ENCODE assay signal across 10 mouse cellular contexts in the genomic region with DNA sequence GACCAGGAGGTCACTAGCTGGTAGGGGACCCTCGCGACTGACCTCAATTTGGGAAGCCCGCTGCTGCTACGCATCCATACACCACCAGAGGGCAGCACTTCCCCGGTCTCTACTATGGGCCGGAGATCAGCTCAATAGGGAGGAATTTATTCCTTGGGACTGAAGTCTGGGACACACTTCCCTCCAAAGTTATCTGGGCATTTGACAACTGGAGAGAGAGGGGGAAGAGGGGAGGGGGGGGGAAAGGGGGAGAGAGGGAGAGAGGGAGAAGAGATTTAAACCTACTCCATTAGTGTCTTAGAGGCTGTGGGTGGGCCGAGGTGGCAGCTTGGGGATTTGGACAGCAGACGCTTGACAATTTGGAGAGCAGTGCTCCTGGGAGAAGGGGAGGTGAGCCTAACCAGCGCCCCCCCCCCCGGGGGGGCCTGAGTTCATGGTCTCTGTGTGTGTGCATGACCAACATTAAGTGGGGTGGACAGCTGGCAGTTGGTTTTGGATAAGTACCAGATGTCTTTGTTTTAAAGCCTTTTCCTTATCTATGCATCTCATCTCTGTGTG. TPM values are rescaled to one million over a fixed set of nuclear protein-coding genes. Genes with fewer than 3 reads are reported as not detected.
DNase-seq lines count a peak whose midpoint lies in the region; ATAC-seq and TF ChIP-seq lines count a peak whose summit lies in the region.
"Had no signal": no experiment of that assay in that cellular context is flagged by ENCODE, and none has a peak within 500 bp of the region (broad histone marks: within the 10 kb centered on the region; RNA-seq: fewer than 3 reads in every experiment).

No protein-coding gene starts in this region.

- peak; percentile 47 for DNase-seq in CD4-positive helper T cell, adult 2 months (ENCODE audit: low read depth, low spot score)
- peak; percentile 65 to 76 for DNase-seq in adrenal gland, adult 18-20 months (ENCODE audit: low spot score in 2 of 2)
- DNase-seq in embryonic facial prominence, embryonic 10.5 days (ENCODE audit: low spot score): peak; percentile 86
- DNase-seq in layer of hippocampus, adult 18-20 months (ENCODE audit: low spot score in 2 of 2): peak; percentile 22 to 78
- DNase-seq in lung, postnatal 0 days (ENCODE audit: low spot score): peak; percentile 71
- peak; percentile 73 for DNase-seq in right cerebral cortex, adult 2 months (ENCODE audit: low spot score in 2 of 2)
- peak; percentile 36 to 56 for DNase-seq in urinary bladder, postnatal 36 days (ENCODE audit: low spot score in 2 of 2)

- H3K4me1 ChIP-seq in embryonic facial prominence, embryonic 10.5 days: peaks cover 47% of the 10 kb centered on the region
- peaks cover 16% of the 10 kb centered on the region for H3K4me1 ChIP-seq in heart, embryonic 12.5 days (replicated peaks)
- peaks cover 4% of the 10 kb centered on the region; the same call in 1 of the 2 replicates for H3K4me1 ChIP-seq in lung, postnatal 0 days (ENCODE audit: insufficient read depth, low read depth, low read length)
- H3K4me1 ChIP-seq: stomach, embryonic 15.5 days had no signal

- no peaks in the 10 kb centered on the region for H3K9me3 ChIP-seq in embryonic facial prominence, embryonic 10.5 days
- H3K9me3 ChIP-seq in heart, embryonic 12.5 days (replicated peaks): no peaks in the 10 kb centered on the region
- no peaks in the 10 kb centered on the region for H3K9me3 ChIP-seq in lung, postnatal 0 days (ENCODE audit: low read length)
- H3K9me3 ChIP-seq: stomach, embryonic 15.5 days had no signal

- H3K4me2 ChIP-seq in heart, embryonic 12.5 days: no peak overlapping the region
- no peak overlapping the region for H3K4me2 ChIP-seq in lung, postnatal 0 days (replicated peaks; ENCODE audit: low read depth, low read length)
- H3K4me2 ChIP-seq: stomach, embryonic 15.5 days had no signal

- H3K4me3 ChIP-seq in embryonic facial prominence, embryonic 10.5 days: no peak overlapping the region
- H3K4me3 ChIP-seq in heart, embryonic 12.5 days: no peak overlapping the region
- H3K4me3 ChIP-seq in lung, postnatal 0 days (ENCODE audit: low read depth, low read length): no peak overlapping the region
- H3K4me3 ChIP-seq: stomach, embryonic 15.5 days had no signal

- ATAC-seq in heart, embryonic 12.5 days (ENCODE audit: insufficient number of reproducible peaks, low FRiP score): peak; percentile 33
- peak; percentile 36; the same call in 1 of the 2 replicates for ATAC-seq in lung, postnatal 0 days

- no peak for TF ChIP-seq EP300 in lung, postnatal 0 days (IDR thresholded peaks at IDR 0.05)

- 7% methylated on average over 10 of the region's 10 CpGs for WGBS in embryonic facial prominence, embryonic 10.5 days
- WGBS in heart, embryonic 12.5 days: 6% methylated on average over 10 of the region's 10 CpGs
- 4% methylated on average over 10 of the region's 10 CpGs for WGBS in lung, postnatal 0 days

- peak; percentile 87 for TF ChIP-seq CTCF in lung, postnatal 0 days (IDR thresholded peaks at IDR 0.05)

- H3K9ac ChIP-seq in heart, embryonic 12.5 days: no peak overlapping the region
- no peak overlapping the region for H3K9ac ChIP-seq in lung, postnatal 0 days (replicated peaks; ENCODE audit: low read depth)
- H3K9ac ChIP-seq: stomach, embryonic 15.5 days had no signal

- H3K36me3 ChIP-seq in embryonic facial prominence, embryonic 10.5 days (replicated peaks): no peaks in the 10 kb centered on the region
- H3K36me3 ChIP-seq in heart, embryonic 12.5 days: no peaks in the 10 kb centered on the region
- H3K36me3 ChIP-seq in lung, postnatal 0 days (ENCODE audit: insufficient read depth, low read length): no peaks in the 10 kb centered on the region
- H3K36me3 ChIP-seq: stomach, embryonic 15.5 days had no signal

- peaks cover 20% of the 10 kb centered on the region for H3K27me3 ChIP-seq in embryonic facial prominence, embryonic 10.5 days (replicated peaks; ENCODE audit: low read depth, poor library complexity, severe bottlenecking)
- H3K27me3 ChIP-seq in heart, embryonic 12.5 days (replicated peaks): no peaks in the 10 kb centered on the region
- no peaks in the 10 kb centered on the region for H3K27me3 ChIP-seq in lung, postnatal 0 days (replicated peaks; ENCODE audit: insufficient read depth, low read length)
- H3K27me3 ChIP-seq: stomach, embryonic 15.5 days had no signal

- H3K27ac ChIP-seq in embryonic facial prominence, embryonic 10.5 days (replicated peaks): 0 out of 2 replicates have a peak overlapping the region, but pooled peaks have one; percentile 24
- no peak overlapping the region for H3K27ac ChIP-seq in heart, embryonic 12.5 days (ENCODE audit: poor library complexity, severe bottlenecking)
- no peak overlapping the region for H3K27ac ChIP-seq in lung, postnatal 0 days (ENCODE audit: low read length)
- H3K27ac ChIP-seq: stomach, embryonic 15.5 days had no signal

RNA-seq across cellular contexts. Expression of gene Gtsf1l, which starts 14.1 kb away (rescaled TPM):
- not detected for total RNA-seq in adrenal gland, adult 18-20 months (2021)
- polyA plus RNA-seq in embryonic facial prominence, embryonic 10.5 days (2016; fragmentation: Nextera tagmentation; extraction: Ambion mirVana): 0.19 TPM in 1 of 2 replicates, not detected in the other
- polyA plus RNA-seq in heart, embryonic 12.5 days (2016; fragmentation: Nextera tagmentation; extraction: Ambion mirVana): not detected in 2 replicates
- not detected for total RNA-seq in layer of hippocampus, adult 18-20 months (2021)
- polyA plus RNA-seq in lung, postnatal 0 days (2015; fragmentation: Nextera tagmentation; extraction: Ambion mirVana): 0.35 TPM in 2 replicates
- polyA plus RNA-seq: frontal cortex, adult 2 months; stomach, embryonic 15.5 days had no signal

RNA-seq across cellular contexts. Expression of gene Mybl2, which starts 47.2 kb away (rescaled TPM):
- total RNA-seq in adrenal gland, adult 18-20 months (2021): 1 to 10 TPM; 1.6 to 1.9 TPM
- 49.8 and 54.4 TPM in 2 replicates for polyA plus RNA-seq in embryonic facial prominence, embryonic 10.5 days (2016; fragmentation: Nextera tagmentation; extraction: Ambion mirVana)
- polyA plus RNA-seq in heart, embryonic 12.5 days (2016; fragmentation: Nextera tagmentation; extraction: Ambion mirVana): 21.3 and 21.9 TPM in 2 replicates
- under 1 TPM; 0.57 to 0.79 TPM for total RNA-seq in layer of hippocampus, adult 18-20 months (2021)
- polyA plus RNA-seq in lung, postnatal 0 days (2015; fragmentation: Nextera tagmentation; extraction: Ambion mirVana): 1.5 and 1.8 TPM in 2 replicates
